Mouse (Mus musculus) gastrocnemius, postnatal 4 days (tissue): ENCODE data around the gene Stard13. TPM values are rescaled to one million over a fixed set of nuclear protein-coding genes. Genes with fewer than 3 reads are reported as not detected.
A peak's percentile ranks its signal among the peaks of the same experiment; 100 is the strongest.

Experiments
- DNase-seq, 2 experiments: peaks; one replicate each; pipeline ENCODE4 v3.0.0; 2021 to 2022; ENCODE audit warnings: low spot score in 2 of 2, mixed read lengths in 2 of 2
- total RNA-seq, 2 experiments: library from RNA; stranded (reverse); gene quantifications; 2 replicates each; pipeline ENCODE4 v1.2.3; 2021

Stard13 gene
- total RNA-seq, 2 experiments from 2014 or later = 37.6 to 43.0 TPM

- DNase-seq = no peak
Observed at GRCm38 (mm10) chr5:151183656-151184240, 49.9 kb downstream of the Stard13 start.

- DNase-seq = no peak
Observed at GRCm38 (mm10) chr5:151181288-151181687, 52.3 kb downstream of the Stard13 start.

DNA sequence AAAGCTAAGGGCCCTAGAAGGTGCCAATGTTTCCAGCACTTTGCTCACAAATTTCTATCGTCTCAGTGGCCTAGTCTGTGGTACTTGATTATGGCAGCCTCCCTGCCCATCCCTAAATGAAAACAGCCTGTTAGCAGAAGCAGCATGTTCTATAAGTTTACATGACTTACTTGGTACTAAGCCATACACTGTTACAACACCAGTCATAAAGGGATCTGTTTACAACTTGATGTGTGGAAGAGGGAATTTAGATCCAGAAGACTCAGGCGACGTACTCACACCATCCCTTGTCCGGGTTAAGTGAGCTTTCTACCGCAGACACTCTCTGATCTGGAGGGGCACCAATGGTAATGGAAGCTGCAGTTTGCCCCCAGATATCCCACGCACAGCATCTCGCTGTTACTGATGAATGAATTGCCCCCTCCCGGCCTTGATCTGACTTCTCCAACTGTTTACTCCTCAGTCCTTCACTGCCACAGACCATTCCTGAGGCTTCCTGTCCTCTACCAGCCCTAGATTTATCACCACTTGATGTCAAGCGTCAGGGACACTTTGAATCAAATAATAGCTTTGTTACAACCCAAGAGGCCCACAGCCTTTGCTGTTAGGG lies 53.4 kb downstream of the Stard13 start:
- DNase-seq = no peak

- no peak for DNase-seq
Observed at GRCm38 (mm10) chr5:151177171-151177570, 56.5 kb downstream of the Stard13 start.

- no peak for DNase-seq
Observed at GRCm38 (mm10) chr5:151175897-151176313, 57.7 kb downstream of the Stard13 start.

GRCm38 (mm10) chr5:151174485-151175460 lies 58.9 kb downstream of the Stard13 start:
- DNase-seq = no peak

GRCm38 (mm10) chr5:151173774-151174173 lies 59.9 kb downstream of the Stard13 start:
- no peak for DNase-seq

GRCm38 (mm10) chr5:151170168-151170750 lies 63.4 kb downstream of the Stard13 start:
- no peak for DNase-seq

DNA sequence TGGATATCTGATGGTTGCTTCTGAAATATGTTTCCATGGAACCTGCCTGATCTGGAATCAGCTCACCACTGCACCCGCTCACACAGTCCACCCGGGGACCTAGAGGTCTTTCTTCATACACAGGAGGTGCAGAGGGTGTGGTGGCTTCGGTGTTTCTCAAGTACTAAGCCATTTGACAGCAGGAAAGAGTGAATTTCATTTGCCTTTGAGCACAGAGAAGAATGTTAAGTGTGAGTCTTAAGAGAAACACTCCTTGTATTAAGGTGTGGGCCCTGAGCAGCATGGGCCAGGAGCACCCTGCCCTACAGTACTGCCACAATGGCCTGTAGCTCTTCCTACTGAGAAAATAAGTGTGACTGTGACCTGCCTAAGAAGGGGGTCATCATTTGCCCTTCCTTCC lies 65.4 kb downstream of the Stard13 start:
- no peak for DNase-seq

GRCm38 (mm10) chr5:151167641-151168040 lies 66.0 kb downstream of the Stard13 start:
- no peak for DNase-seq

DNA sequence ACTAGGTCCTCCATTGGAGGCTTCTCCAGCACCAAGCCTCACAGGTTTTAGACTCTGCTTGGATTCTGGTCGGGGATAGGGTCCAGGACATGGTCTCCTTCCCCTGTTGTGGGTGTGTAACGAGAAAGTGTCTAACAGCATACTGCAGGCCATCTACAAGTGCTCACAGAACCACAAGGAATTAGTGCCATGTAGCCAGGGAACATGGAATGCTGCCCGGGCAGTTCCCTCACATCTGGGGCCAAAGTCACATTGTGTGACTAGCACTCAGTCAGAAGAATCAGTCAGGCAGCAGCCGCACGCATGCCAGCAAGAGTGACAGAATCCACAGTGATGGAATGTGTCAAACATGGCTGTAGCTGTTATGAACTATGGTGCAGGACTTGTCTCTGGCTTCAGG lies 67.4 kb downstream of the Stard13 start:
- peak in 1 of 2 experiments; percentile 34 for DNase-seq

DNA sequence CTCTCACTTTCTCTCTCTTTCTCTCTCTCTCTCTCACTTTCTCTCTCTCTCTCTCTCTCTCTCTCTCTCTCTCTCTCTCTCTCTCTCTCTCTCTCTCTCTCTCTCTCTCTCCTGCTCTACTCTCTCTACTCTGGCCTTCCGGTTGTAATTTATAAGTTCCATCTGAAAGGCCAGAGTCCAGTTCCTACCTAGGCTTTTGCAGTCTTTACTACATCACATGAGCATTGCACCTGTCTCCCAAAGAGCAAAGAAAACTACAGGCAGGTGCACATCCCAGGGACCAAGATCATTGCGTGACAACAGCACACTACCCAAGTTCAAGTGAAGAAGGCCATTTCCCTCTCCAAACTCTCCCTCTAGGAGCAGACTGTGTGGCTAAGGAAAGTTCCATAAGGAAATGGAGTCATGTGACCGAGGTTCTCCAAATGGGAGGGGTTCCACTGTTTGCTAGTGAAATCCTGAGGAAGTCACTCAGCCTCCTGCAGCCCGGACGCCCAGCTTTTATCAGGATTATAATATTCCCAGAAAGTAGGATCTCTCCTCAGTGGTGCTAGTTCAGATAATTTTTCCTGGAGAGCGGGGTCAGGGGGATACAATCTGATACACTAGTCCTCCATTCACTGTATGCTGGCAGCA lies 68.1 kb downstream of the Stard13 start:
- DNase-seq = no peak

GRCm38 (mm10) chr5:151164815-151165214 lies 68.8 kb downstream of the Stard13 start:
- no peak for DNase-seq

- DNase-seq = no peak
Observed at GRCm38 (mm10) chr5:151162642-151163041, 71.0 kb downstream of the Stard13 start.

DNA sequence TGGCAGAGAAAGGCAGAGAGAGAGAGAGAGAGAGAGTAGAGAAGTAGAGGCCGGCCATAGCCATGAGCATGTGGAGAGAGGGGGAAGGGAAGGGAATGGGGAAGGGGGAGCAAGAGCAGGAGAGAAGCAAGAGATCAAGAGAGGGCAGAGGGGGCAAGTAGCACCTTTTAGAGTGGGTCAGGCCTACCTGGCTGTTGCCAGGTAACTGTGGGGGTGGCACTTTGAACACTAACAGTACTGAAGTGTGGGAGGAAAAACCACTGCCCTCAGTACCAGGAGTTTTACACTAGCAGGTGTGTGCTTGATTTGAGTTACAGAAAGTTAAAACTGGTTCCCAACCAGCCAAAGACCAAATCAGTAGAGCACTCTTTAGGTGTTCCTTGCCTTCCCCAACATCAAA lies 78.4 kb downstream of the Stard13 start:
- DNase-seq = no peak

GRCm38 (mm10) chr5:151154780-151155179 lies 78.9 kb downstream of the Stard13 start:
- no peak for DNase-seq

DNA sequence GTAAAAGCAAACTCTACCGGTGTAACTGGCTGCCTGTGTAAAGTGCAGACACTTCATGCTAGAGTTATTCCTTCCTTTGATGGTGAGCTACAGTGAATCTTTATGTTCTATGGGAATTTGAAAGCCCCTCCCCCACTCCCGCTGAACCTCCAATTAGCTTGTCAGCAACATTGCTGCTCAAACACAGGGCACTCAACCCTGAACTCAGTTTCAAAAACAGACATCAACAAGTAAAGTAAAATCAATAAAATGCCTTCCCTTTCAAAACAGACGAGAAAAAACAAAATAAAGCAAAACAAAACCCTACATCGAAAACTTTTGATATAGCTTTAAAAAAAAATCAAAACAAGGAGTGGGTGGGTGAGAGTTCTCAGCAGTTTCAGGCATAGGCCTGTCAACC lies 79.6 kb downstream of the Stard13 start:
- no peak for DNase-seq

DNA sequence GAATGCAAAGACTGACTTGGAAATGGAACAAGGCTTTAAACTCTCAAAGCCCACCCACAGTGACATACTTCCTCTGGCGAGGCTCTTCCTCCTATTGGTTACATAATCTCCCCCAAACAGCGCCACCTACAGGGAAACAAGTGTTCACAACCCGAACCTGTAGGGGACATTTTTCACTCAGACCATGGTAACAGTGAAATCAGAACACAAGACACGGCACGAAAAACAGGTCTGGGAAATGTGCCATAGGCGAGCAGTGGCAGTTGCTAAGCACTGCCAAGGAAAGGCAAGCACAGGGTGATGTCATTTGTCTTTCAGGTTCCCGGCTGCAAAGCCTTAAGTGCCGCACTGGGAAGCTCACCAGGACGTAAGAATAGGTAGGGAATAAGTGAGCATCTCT lies 82.1 kb downstream of the Stard13 start:
- DNase-seq = no peak

DNA sequence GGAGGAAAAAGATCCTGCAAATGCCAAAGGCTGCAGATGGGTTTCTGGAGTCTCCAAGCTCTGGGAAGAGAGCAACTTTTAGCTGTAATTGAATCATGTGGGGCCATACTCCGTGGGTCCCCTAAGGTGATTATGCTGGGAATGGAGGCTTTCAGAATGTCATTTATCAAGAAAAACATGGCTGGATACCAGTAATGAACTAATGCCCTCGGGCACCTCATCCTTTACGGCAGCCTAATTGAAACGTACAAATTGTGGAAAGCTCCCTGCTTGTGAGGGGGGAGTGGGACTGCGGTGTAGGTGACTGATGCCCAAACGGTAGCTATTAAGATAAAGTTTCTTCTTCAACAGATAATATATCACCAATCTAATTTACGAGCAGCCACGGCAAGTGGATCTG lies 84.1 kb downstream of the Stard13 start:
- no peak for DNase-seq

GRCm38 (mm10) chr5:151148079-151148478 lies 85.6 kb downstream of the Stard13 start:
- DNase-seq = no peak

DNA sequence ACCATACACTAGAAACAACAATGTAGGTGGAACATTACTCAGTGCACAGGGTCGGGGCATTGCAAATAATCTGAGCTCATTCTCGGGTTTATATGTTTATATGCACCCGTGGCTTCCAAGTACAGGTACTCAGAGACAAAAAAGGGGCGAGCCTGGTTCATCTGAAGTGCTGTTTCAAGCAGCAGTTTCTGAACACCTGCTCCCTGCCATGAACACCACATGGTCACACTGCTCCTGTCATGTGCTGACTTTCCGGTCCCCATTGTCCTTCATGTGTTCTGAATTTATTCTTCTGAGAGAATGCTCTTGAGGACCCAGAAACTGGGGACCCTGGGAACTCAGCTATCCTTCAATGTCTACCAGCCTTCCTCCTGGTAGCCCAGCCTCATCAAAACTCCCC lies 87.8 kb downstream of the Stard13 start:
- DNase-seq = no peak
